ENCODE assay signal across 8 mouse cellular contexts in the genomic region with DNA sequence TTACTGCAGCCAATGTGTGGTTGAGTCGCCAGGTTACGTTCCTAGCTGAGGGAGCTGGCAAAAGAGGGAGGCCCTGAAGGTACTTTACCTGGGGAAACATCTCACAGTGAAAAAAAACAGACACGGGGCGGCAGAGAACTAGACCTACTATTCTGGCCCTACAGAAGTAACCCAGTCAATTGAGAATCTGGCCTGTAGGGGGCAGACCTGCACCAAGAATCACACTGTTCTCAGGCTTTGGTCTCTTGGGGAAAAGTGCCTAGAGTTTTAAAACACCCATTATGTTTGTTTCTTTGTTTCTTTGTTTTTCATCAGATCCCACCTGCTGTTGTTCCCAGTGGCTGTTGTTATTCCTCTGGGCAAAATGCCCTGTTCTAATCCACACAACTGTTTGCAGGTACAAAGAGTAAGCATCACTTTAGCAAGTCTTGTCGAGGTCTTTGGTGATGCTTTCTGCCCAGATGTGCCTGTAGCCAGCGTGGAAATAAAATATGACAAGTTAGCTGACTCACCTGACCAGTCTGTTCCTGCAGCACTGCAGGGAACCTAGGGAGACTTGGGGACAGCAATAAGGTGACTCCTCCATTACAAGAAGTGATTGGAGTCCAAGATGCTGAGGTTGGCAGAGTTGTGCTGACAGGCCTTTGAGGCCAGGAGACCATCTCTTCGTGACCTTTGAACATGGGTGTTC. TPM values are rescaled to one million over a fixed set of nuclear protein-coding genes. Genes with fewer than 3 reads are reported as not detected.
A peak's percentile ranks its signal among the peaks of the same experiment; 100 is the strongest.
DNase-seq lines count a peak whose midpoint lies in the region; ATAC-seq and TF ChIP-seq lines count a peak whose summit lies in the region.

No protein-coding gene starts in this region.

- no peaks in the 10 kb centered on the region for H3K27me3 ChIP-seq in heart, embryonic 11.5 days (ENCODE audit: control insufficient read depth, insufficient read depth, low read length)
- H3K27me3 ChIP-seq in limb, embryonic 10.5 days (ENCODE audit: low read depth, poor library complexity, severe bottlenecking) = no peaks in the 10 kb centered on the region
- H3K27me3 ChIP-seq in midbrain, embryonic 15.5 days (replicated peaks) = no peaks in the 10 kb centered on the region
- no peaks in the 10 kb centered on the region for H3K27me3 ChIP-seq in spleen, adult 2 months (ENCODE audit: control insufficient read depth, insufficient read depth, low read length)

- no peak overlapping the region for H3K4me3 ChIP-seq in heart, embryonic 11.5 days (ENCODE audit: low read depth, low read length)
- H3K4me3 ChIP-seq in limb, embryonic 10.5 days = no peak overlapping the region
- no peak overlapping the region for H3K4me3 ChIP-seq in midbrain, embryonic 15.5 days
- no peak overlapping the region for H3K4me3 ChIP-seq in spleen, adult 2 months (ENCODE audit: extremely low read depth, insufficient read depth, insufficient read length)

- peak; percentile 82; the same call in 1 of the 2 replicates for TF ChIP-seq CTCF in spleen, adult 2 months (IDR thresholded peaks at IDR 0.05; ENCODE audit: extremely low read depth, insufficient read depth, insufficient read length, insufficient replicate concordance)

- no peaks in the 10 kb centered on the region for H3K9me3 ChIP-seq in heart, embryonic 11.5 days (replicated peaks; ENCODE audit: control insufficient read depth, low read length)
- H3K9me3 ChIP-seq in limb, embryonic 10.5 days (replicated peaks) = no peaks in the 10 kb centered on the region
- H3K9me3 ChIP-seq in midbrain, embryonic 15.5 days = no peaks in the 10 kb centered on the region

- 28% methylated on average over 7 of the region's 7 CpGs for WGBS in heart, embryonic 11.5 days (ENCODE audit: insufficient replicate concordance)
- WGBS in limb, embryonic 10.5 days = 35% methylated on average over 7 of the region's 7 CpGs
- WGBS in midbrain, embryonic 15.5 days = 26% methylated on average over 7 of the region's 7 CpGs
- WGBS in spleen, adult 2 months = 42% methylated on average over 7 of the region's 7 CpGs

- H3K36me3 ChIP-seq in heart, embryonic 11.5 days (ENCODE audit: control insufficient read depth, insufficient read depth, low read length) = no peaks in the 10 kb centered on the region
- H3K36me3 ChIP-seq in limb, embryonic 10.5 days = no peaks in the 10 kb centered on the region
- H3K36me3 ChIP-seq in midbrain, embryonic 15.5 days (replicated peaks) = no peaks in the 10 kb centered on the region
- no peaks in the 10 kb centered on the region for H3K36me3 ChIP-seq in spleen, adult 2 months (ENCODE audit: control insufficient read depth, insufficient read depth, low read length)

- ATAC-seq in heart, embryonic 11.5 days (replicated peaks; ENCODE audit: insufficient number of reproducible peaks, low FRiP score, low TSS enrichment) = no peak
- ATAC-seq in midbrain, embryonic 15.5 days (replicated peaks) = peak; percentile 95

- no peak for TF ChIP-seq POLR2A in spleen, adult 2 months (IDR thresholded peaks at IDR 0.05; ENCODE audit: low read depth, low read length)

- no peaks in the 10 kb centered on the region for H3K4me1 ChIP-seq in heart, embryonic 11.5 days (ENCODE audit: control insufficient read depth, insufficient read depth, low read length)
- H3K4me1 ChIP-seq in limb, embryonic 10.5 days = no peaks in the 10 kb centered on the region
- H3K4me1 ChIP-seq in midbrain, embryonic 15.5 days = no peaks in the 10 kb centered on the region
- H3K4me1 ChIP-seq in spleen, adult 2 months (ENCODE audit: control insufficient read depth, insufficient read depth, insufficient read length) = peaks cover 4% of the 10 kb centered on the region; the same call in 1 of the 2 replicates

- H3K4me2 ChIP-seq in heart, embryonic 11.5 days = no peak overlapping the region
- no peak overlapping the region for H3K4me2 ChIP-seq in midbrain, embryonic 15.5 days

- no peak overlapping the region for H3K9ac ChIP-seq in heart, embryonic 11.5 days (ENCODE audit: low read depth, low read length)
- no peak overlapping the region for H3K9ac ChIP-seq in midbrain, embryonic 15.5 days

- no peak overlapping the region for H3K27ac ChIP-seq in heart, embryonic 11.5 days (ENCODE audit: low read depth, low read length)
- no peak overlapping the region for H3K27ac ChIP-seq in limb, embryonic 10.5 days
- no peak overlapping the region for H3K27ac ChIP-seq in midbrain, embryonic 15.5 days
- H3K27ac ChIP-seq in spleen, adult 2 months (ENCODE audit: insufficient read depth, low read length) = no peak overlapping the region

- DNase-seq in heart, adult 11 months = peak; percentile 93
- DNase-seq in embryo, embryonic 11.5 days (ENCODE audit: low read depth, low spot score) = peak; percentile 74
- DNase-seq in gastrocnemius, postnatal 4 days (ENCODE audit: low spot score in 2 of 2) = peak; percentile 44 to 81
- DNase-seq in kidney, adult 18-20 months = peak; percentile 95
- peak; percentile 88 for DNase-seq in limb, embryonic 10.5 days (ENCODE audit: low spot score)
- peak; percentile 70 to 90 for DNase-seq in spleen, adult 2 months (ENCODE audit: low read depth in 1 of 2, low spot score in 2 of 2)

RNA-seq across cellular contexts. Expression of gene 2610301B20Rik, which starts 38.5 kb away (rescaled TPM):
- polyA plus RNA-seq in heart, embryonic 11.5 days (2014; fragmentation: Nextera tagmentation; extraction: Ambion mirVana) = 24.9 and 27.7 TPM in 2 replicates
- 1 to 10 TPM; 8.3 to 9.9 TPM for total RNA-seq in gastrocnemius, postnatal 4 days (2021)
- polyA plus RNA-seq in limb, embryonic 10.5 days (2016; fragmentation: Nextera tagmentation; extraction: Ambion mirVana) = 20.1 and 26.6 TPM in 2 replicates
- polyA plus RNA-seq in midbrain, embryonic 15.5 days (2015; fragmentation: Nextera tagmentation; extraction: Ambion mirVana) = 47.6 and 47.7 TPM in 2 replicates
- 1.5 TPM in 2 replicates for polyA plus RNA-seq in spleen, adult 2 months (2012; rRNA removed)
